Mouse (Mus musculus): ENCODE results near the gene Nsa2. TPM values are rescaled to one million over a fixed set of nuclear protein-coding genes. Genes with fewer than 3 reads are reported as not detected.

The Nsa2 gene
- polyA plus RNA-seq (2012; rRNA removed) = 35.4 and 35.9 TPM in 2 replicates

GRCm38 (mm10) chr13:97137466-97138400, at the start of gene Nsa2, which contains the start of gene Gfm2:
Gene Nsa2 (minus strand): TSS chr13:97137937.
Gene Gfm2 (plus strand): TSS chr13:97137937.

GRCm38 (mm10) chr13:97099187-97099852, 38.4 kb downstream of the Nsa2 start, which contains the start of gene Gm6169:
Gene Gm6169 (minus strand): TSS chr13:97099237.

Other genes with a start within 250 kb of the Nsa2 start
- gene Gcnt4, start 213.2 kb downstream of the Nsa2 start, polyA plus RNA-seq (2012; rRNA removed) = 0.94 and 1.4 TPM in 2 replicates
- gene 1700029F12Rik, start 103.6 kb downstream of the Nsa2 start, polyA plus RNA-seq (2012; rRNA removed) = not detected in 2 replicates
- 0.29 and 0.30 TPM in 2 replicates for gene Fam169a, start 70.7 kb downstream of the Nsa2 start, polyA plus RNA-seq (2012; rRNA removed)
- 0.45 and 0.73 TPM in 2 replicates for gene Gm6169, start 38.7 kb downstream of the Nsa2 start, polyA plus RNA-seq (2012; rRNA removed)
- gene Gfm2, start within 50 bp of the Nsa2 start, polyA plus RNA-seq (2012; rRNA removed) = 11.4 and 12.1 TPM in 2 replicates
- gene Hexb, start 60.4 kb upstream of the Nsa2 start, polyA plus RNA-seq (2012; rRNA removed) = 22.2 and 23.0 TPM in 2 replicates
- gene Enc1, start 103.2 kb upstream of the Nsa2 start, polyA plus RNA-seq (2012; rRNA removed) = 4.5 and 4.7 TPM in 2 replicates

All from liver, embryonic 18 days (tissue).